Mouse (Mus musculus): ENCODE results near the gene Olfr63.
"Not testable (repeated sequence)": the region's sequence is repeated elsewhere in the genome, so short reads cannot be mapped to it uniquely, and the experiment has no call there.

Gene Olfr63

GRCm38 (mm10) chr17:33264376-33264775 lies at the start of gene Olfr63:
Gene Olfr63 (plus strand): TSS chr17:33264676.
- no peak for DNase-seq

- DNase-seq: no peak
These were observed 42.9 kb upstream of the Olfr63 start, which contains the start of gene Olfr1564 for GRCm38 (mm10) chr17:33221590-33221989. Gene Olfr1564 (minus strand): TSS chr17:33221690.

- not testable (repeated sequence) for DNase-seq
These were observed 27.8 kb upstream of the Olfr63 start for GRCm38 (mm10) chr17:33236646-33237045.

- DNase-seq: not testable (repeated sequence)
These were observed 9.8 kb upstream of the Olfr63 start, which contains the start of gene Zfp955a for GRCm38 (mm10) chr17:33254530-33255318. Gene Zfp955a (minus strand): TSS chr17:33255145.

GRCm38 (mm10) chr17:33255319-33255657 lies 9.2 kb upstream of the Olfr63 start:
- not testable (repeated sequence) for DNase-seq

- no peak for DNase-seq
These were observed 4.4 kb downstream of the Olfr63 start for GRCm38 (mm10) chr17:33268907-33269306.

- DNase-seq: not testable (repeated sequence)
These were observed 24.8 kb downstream of the Olfr63 start, which contains the start of gene Zfp955b for GRCm38 (mm10) chr17:33289039-33289875. Gene Zfp955b (plus strand): TSS chr17:33289544.

- DNase-seq: not testable (repeated sequence)
These were observed 25.3 kb downstream of the Olfr63 start for GRCm38 (mm10) chr17:33289876-33290149.

Data from cerebellum, postnatal 25 days (tissue).